Mouse (Mus musculus): ENCODE measurements around the gene Pus7. TPM values are rescaled to one million over a fixed set of nuclear protein-coding genes. Genes with fewer than 3 reads are reported as not detected.

Pus7 gene
- total and polyA plus RNA-seq, 3 experiments, result 35.3 to 62.9 (median 61.9) TPM

GRCm38 (mm10) chr5:23787536-23788389 is 4.3 kb upstream of the Pus7 start, which contains the start of gene Rint1:
TSS of gene Rint1 (plus strand) at chr5:23787711.
- Histone ChIP-seq H3K4me1 (ENCODE audit: control insufficient read depth in 1 of 2, insufficient read depth in 2 of 2) (peaks cover 4 to 15% of the 10 kb centered on the region in 2 experiments; a peak in 2 of 4 replicates), H3K36me3 (replicated peaks in 1 of 2; ENCODE audit: control insufficient read depth in 1 of 2, insufficient read depth in 1 of 2, low read length in 1 of 2) (peaks cover 10 to 32% of the 10 kb centered on the region in 2 experiments), H3K79me2 (replicated peaks; ENCODE audit: control insufficient read depth, extremely low read depth, insufficient read depth, poor library complexity, severe bottlenecking) (peaks cover 15% of the 10 kb centered on the region), H3K9me3 (replicated peaks; ENCODE audit: low read length) (peaks cover 7% of the 10 kb centered on the region), H3K27me3 (replicated peaks) (no peaks in the 10 kb centered on the region), H3K27ac (ENCODE audit: insufficient read depth, low read depth) (peak within 1 kb of the TSS; percentile 63), H3K9ac (ENCODE audit: insufficient read depth, low read depth) (peak within 1 kb of the TSS; percentile 59), H3K4me2 (ENCODE audit: insufficient read depth, low read depth, poor library complexity, severe bottlenecking) (peak within 1 kb of the TSS; percentile 78), H3K4me3 (replicated peaks in 1 of 3; ENCODE audit: low read depth in 2 of 3, low read length in 2 of 3, poor library complexity in 1 of 3) (peak within 1 kb of the TSS; percentile 68 to 92 (median 84))
- dilution Hi-C loops (cut with MboI; ENCODE audit: extremely low pct_ligation_motif_present, extremely low pct_unique_long_range_greater_than_20kb, low sequenced_read_pairs) (no loop called here), in situ Hi-C loops (cut with MboI; ENCODE audit: low pct_ligation_motif_present, low pct_unique_long_range_greater_than_20kb, low sequenced_read_pairs) (no loop called here)
- peak; percentile 93 for DNase-seq (ENCODE audit: extremely low read depth)
- TF ChIP-seq TCF12 (IDR thresholded peaks at IDR 0.05; ENCODE audit: low read depth, low read length) (peak; percentile 96), IRF4 (IDR thresholded peaks at IDR 0.05; ENCODE audit: low read depth, low read length) (peak; percentile 49; the same call in 1 of the 2 replicates), MEF2A (IDR thresholded peaks at IDR 0.05; ENCODE audit: borderline replicate concordance, low read depth, low read length) (peak; percentile 87), KAT2A (IDR thresholded peaks at IDR 0.05; ENCODE audit: insufficient replicate concordance, low read length) (peak; percentile 80; the same call in 1 of the 2 replicates), NRF1 (IDR thresholded peaks at IDR 0.05; ENCODE audit: low read depth, low read length) (peak; percentile 27; the same call in 1 of the 2 replicates), RCOR1 (conservative IDR thresholded peaks at IDR 0.05; ENCODE audit: low read depth, low read length) (0 out of 2 replicates have a peak, but pooled peaks have one; percentile 58), ZC3H11A (IDR thresholded peaks at IDR 0.05; ENCODE audit: low read depth, low read length) (no peak), E2F4 (IDR thresholded peaks at IDR 0.05; ENCODE audit: insufficient replicate concordance, low read depth, low read length) (peak; percentile 20; the same call in 1 of the 2 replicates), CHD2 (IDR thresholded peaks at IDR 0.05; ENCODE audit: low read length) (peak; percentile 8; the same call in 1 of the 2 replicates), POLR2A (IDR thresholded peaks at IDR 0.05; ENCODE audit: low read depth, low read length) (peak; percentile 99), CTCF (conservative IDR thresholded peaks at IDR 0.05 in 1 of 2, IDR thresholded peaks at IDR 0.05 in 1 of 2; ENCODE audit: low read depth in 2 of 2, low read length in 2 of 2) (peak; percentile 51 to 93; a peak in 3 of 4 replicates), ELF1 (IDR thresholded peaks at IDR 0.05; ENCODE audit: low read depth, low read length) (peak; percentile 87), GABPA (IDR thresholded peaks at IDR 0.05; ENCODE audit: insufficient replicate concordance, low read depth, low read length) (peak; percentile 87), ZMIZ1 (IDR thresholded peaks at IDR 0.05; ENCODE audit: low read depth, low read length) (peak; percentile 95), MXI1 (IDR thresholded peaks at IDR 0.05; ENCODE audit: low read depth, low read length) (peak; percentile 83), MAZ (IDR thresholded peaks at IDR 0.05; ENCODE audit: low read depth, low read length) (no peak), SIN3A (IDR thresholded peaks at IDR 0.05; ENCODE audit: low read length) (peak; percentile 94), HCFC1 (IDR thresholded peaks at IDR 0.05; ENCODE audit: low read depth, low read length) (peak; percentile 91), PAX5 (IDR thresholded peaks at IDR 0.05; ENCODE audit: low read length) (no peak), NELFE (IDR thresholded peaks at IDR 0.05; ENCODE audit: low read depth, low read length) (peak; percentile 98), BHLHE40 (IDR thresholded peaks at IDR 0.05; ENCODE audit: low read depth, low read length) (no peak), ETS1 (conservative IDR thresholded peaks at IDR 0.05; ENCODE audit: low read depth, low read length) (no peak; the same call in 1 of the 2 replicates), POLR2AphosphoS2 (IDR thresholded peaks at IDR 0.05; ENCODE audit: low read depth, low read length) (peak; percentile 95), TBP (conservative IDR thresholded peaks at IDR 0.05; ENCODE audit: low read depth, low read length) (peak; percentile 95), MAX (IDR thresholded peaks at IDR 0.05; ENCODE audit: low read length) (peak; percentile 40; the same call in 1 of the 2 replicates)
